Mouse (Mus musculus): ENCODE measurements around the gene Gm21874.
"Not testable (repeated sequence)": the region's sequence is repeated elsewhere in the genome, so short reads cannot be mapped to it uniquely, and the experiment has no call there.

Gene Gm21874

GRCm38 (mm10) chrY:9416048-9416447, at the start of gene Gm21874:
Gm21874 (minus strand) TSS chrY:9416148.
- DNase-seq (ENCODE audit: low spot score in 2 of 2): not testable (repeated sequence)

All from frontal cortex, postnatal 36 days (tissue).